ENCODE assay signal across 23 mouse cellular contexts in the genomic region with DNA sequence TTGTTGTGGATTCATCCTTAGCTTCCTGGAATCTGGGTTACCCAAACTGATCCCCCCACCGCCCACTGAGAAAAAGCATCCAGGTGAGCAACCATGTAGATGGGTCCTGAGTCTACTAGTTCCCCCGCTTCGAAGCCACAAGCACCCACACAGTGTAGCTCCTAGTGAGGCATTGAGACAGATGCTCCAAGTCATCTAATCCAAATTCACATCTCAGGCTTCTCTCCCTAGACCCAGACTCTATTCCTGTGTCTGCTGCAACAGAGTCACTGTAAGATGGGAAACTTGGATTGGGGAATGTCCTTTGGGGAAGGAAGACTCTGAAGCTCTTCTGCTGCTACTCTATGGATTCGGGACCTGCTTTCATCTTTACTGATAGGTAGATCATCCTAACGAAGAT. TPM values are rescaled to one million over a fixed set of nuclear protein-coding genes. Genes with fewer than 3 reads are reported as not detected.
DNase-seq lines count a peak whose midpoint lies in the region; ATAC-seq lines count a peak whose summit lies in the region.
"Had no signal": no experiment of that assay in that cellular context is flagged by ENCODE, and none has a peak within 500 bp of the region (broad histone marks: within the 10 kb centered on the region; RNA-seq: fewer than 3 reads in every experiment).

No protein-coding gene starts in this region.

- H3K9me3 ChIP-seq in lung, embryonic 15.5 days: no peaks in the 10 kb centered on the region
- H3K9me3 ChIP-seq: embryonic facial prominence, embryonic 13.5 days; embryonic facial prominence, embryonic 15.5 days; forebrain, embryonic 12.5 days had no signal

- WGBS in lung, embryonic 15.5 days: 91% methylated on average over 5 of the region's 5 CpGs

- H3K27me3 ChIP-seq in lung, embryonic 15.5 days: no peaks in the 10 kb centered on the region
- H3K27me3 ChIP-seq: embryonic facial prominence, embryonic 13.5 days; embryonic facial prominence, embryonic 15.5 days; forebrain, embryonic 12.5 days; Patski had no signal

- no peak overlapping the region for H3K4me3 ChIP-seq in lung, embryonic 15.5 days
- H3K4me3 ChIP-seq: embryonic facial prominence, embryonic 13.5 days; embryonic facial prominence, embryonic 15.5 days; erythroblast, embryonic 14.5 days; forebrain, embryonic 12.5 days had no signal

- no peaks in the 10 kb centered on the region for H3K36me3 ChIP-seq in lung, embryonic 15.5 days
- H3K36me3 ChIP-seq: embryonic facial prominence, embryonic 13.5 days; embryonic facial prominence, embryonic 15.5 days; forebrain, embryonic 12.5 days had no signal

- no peak overlapping the region for H3K4me2 ChIP-seq in lung, embryonic 15.5 days
- H3K4me2 ChIP-seq: embryonic facial prominence, embryonic 13.5 days; embryonic facial prominence, embryonic 15.5 days; forebrain, embryonic 12.5 days had no signal

- peak; percentile 51 for ATAC-seq in frontal cortex, adult (ENCODE audit: low TSS enrichment)
- no peak for ATAC-seq in lung, embryonic 15.5 days (ENCODE audit: borderline replicate concordance, extremely low read depth, low FRiP score, low TSS enrichment)
- ATAC-seq: activated CD4-positive, CD25-positive, alpha-beta regulatory T cell, adult 4 months; forebrain, embryonic 14.5 days; forebrain, embryonic 16.5 days; Patski had no signal

- no peak for DNase-seq in frontal cortex, postnatal 14 days (ENCODE audit: low spot score in 2 of 2)
- DNase-seq in lung, postnatal 14 days: no peak
- DNase-seq in MN1 (ENCODE audit: low spot score): no peak
- DNase-seq: adrenal gland, adult 8-10 months; adrenal gland, postnatal 14 days; adrenal gland, postnatal 36 days; cerebellum, adult 11 months; cerebellum, adult 18-20 months; cerebellum, adult 8-10 months; cerebellum, adult 9-11 months; cerebellum, postnatal 14 days; cerebellum, postnatal 36 days; embryo, embryonic 11 days had no signal

- 0 out of 2 replicates have a peak overlapping the region, but pooled peaks have one; percentile 33 for H3K27ac ChIP-seq in lung, embryonic 15.5 days
- H3K27ac ChIP-seq: embryonic facial prominence, embryonic 13.5 days; embryonic facial prominence, embryonic 15.5 days; forebrain, embryonic 12.5 days had no signal

- H3K9ac ChIP-seq in lung, embryonic 15.5 days: no peak overlapping the region
- H3K9ac ChIP-seq: embryonic facial prominence, embryonic 13.5 days; embryonic facial prominence, embryonic 15.5 days; forebrain, embryonic 12.5 days had no signal

- no peaks in the 10 kb centered on the region for H3K4me1 ChIP-seq in lung, embryonic 15.5 days
- H3K4me1 ChIP-seq: embryonic facial prominence, embryonic 13.5 days; embryonic facial prominence, embryonic 15.5 days had no signal

RNA-seq across cellular contexts. Expression of a gene that starts 18.1 kb away (rescaled TPM):
- 8.2 and 10.9 TPM in 2 replicates for polyA plus RNA-seq in lung, embryonic 15.5 days (2015; fragmentation: Nextera tagmentation; extraction: Ambion mirVana)
